Mouse (Mus musculus) testis, adult 2 months (tissue): ENCODE measurements at regions not wholly inside any gene's neighbourhood (a gene's known extent, or its start where the extent isn't known, plus 50 kb on each side); places are given as distances from the start of the nearest gene placed in this dataset.

Source experiments
- CTCF ChIP-seq: fragments of 200-500 bp; IDR thresholded peaks from 2 replicates; pipeline ENCODE4 v1.5.1; 2012; ENCODE audit warnings: low read depth, mild to moderate bottlenecking, inconsistent platforms, low read length, moderate library complexity; ENCODE audit not compliant: control insufficient read depth, insufficient read depth, insufficient replicate concordance
- POLR2A ChIP-seq: fragments of 200-500 bp; IDR thresholded peaks from 2 replicates; pipeline ENCODE4 v1.6.1; 2012; ENCODE audit warnings: low read depth, mild to moderate bottlenecking, inconsistent platforms, low read length, moderate library complexity; ENCODE audit not compliant: control insufficient read depth

DNA sequence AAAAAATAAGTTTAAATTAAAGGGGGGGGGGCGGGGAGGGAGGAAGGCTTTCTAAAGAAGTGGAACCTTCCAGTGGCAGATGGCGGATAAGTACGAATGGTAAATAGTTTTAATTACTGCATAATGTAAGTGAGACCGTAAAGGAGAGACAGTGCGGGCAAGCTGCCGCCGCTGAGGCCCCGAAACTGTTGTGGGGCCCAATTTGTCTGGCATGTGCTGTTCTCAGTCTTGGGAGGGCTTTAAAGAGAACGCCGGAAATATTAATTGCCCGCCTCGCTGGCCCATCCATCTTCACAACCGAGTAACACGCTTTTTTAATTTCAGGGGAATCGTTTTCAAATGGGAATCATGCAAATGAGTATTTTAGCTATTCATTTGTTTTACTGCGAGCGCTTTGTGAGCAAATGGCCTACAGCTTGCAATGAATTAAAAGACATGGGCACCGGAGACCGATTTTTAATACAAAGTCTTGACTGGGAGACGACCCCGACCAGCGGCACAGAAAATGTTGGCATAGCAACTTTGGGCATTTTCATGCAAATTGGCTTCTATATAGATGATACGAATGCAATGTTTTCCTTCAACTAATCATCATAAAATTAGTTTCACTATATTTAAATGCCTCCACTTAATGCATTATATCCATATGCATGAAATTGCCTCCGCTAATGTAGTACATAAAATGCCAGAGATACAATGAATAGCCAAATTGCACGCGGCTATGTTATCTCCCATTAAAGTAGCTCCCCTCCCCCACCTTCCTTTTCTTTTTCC lies 122.9 kb upstream of the Smad3 start:
- TF ChIP-seq CTCF = no peak
- no peak for TF ChIP-seq POLR2A
